Mouse (Mus musculus): ENCODE measurements around the gene Rnf145. TPM values are rescaled to one million over a fixed set of nuclear protein-coding genes. Genes with fewer than 3 reads are reported as not detected.

The Rnf145 gene
- polyA plus RNA-seq, 2 experiments, result 84.5 to 92.1 TPM

GRCm38 (mm10) chr11:44517561-44518280 is 1.0 kb upstream of the Rnf145 start:
- H3K27me3 ChIP-seq (ENCODE audit: control insufficient read depth, insufficient read depth, low read length), result no peaks in the 10 kb centered on the region
- H3K4me3 ChIP-seq (replicated peaks; ENCODE audit: low read length), result peak overlapping the region; percentile 98; the same call in 1 of the 2 replicates
- no peak for ATAC-seq (ENCODE audit: low FRiP score, low read depth)

DNA sequence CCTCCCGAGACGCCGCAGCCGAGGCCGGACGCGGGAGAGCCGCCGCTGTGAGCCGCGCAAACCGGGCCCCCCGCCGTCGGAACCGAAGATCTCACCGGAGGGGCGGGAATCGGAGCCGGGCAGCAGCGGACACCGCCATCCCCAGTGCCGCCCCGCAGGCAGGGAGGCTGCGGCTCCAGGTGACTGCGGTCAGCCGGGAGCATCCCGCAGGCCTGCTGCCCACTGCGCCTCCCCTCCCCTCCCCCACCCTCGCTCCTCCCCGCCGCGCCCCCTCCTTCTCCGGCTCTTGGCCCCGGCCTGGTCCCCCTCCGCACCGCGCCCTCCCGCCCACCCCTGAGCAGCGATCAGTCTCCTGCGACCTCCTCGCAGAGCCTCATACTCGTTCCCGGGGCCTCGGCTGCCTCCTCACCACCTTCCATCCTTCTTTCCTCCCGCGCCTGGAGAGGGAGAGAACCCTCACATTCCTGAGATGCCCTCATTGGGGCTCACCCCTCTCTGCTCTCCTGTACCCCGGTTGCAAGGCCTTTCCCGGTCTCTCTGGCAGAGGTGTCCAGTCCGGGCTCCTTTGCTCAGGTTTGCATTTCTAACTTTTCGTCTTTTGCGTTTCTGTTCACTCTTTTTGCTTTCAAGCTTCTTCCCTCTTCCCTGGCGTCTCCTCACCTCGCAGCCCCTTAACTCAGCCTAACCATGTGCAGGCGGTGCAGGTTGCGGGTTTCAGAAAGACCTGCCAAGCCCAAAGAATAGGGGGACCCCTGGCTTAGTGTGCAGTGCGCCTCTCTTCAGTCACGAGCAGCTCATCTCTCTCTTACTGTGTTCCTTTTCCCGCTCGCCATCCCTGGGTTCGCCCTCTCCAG is 559 bp downstream of the Rnf145 start:
- H3K27ac ChIP-seq (replicated peaks; ENCODE audit: low read depth, low read length), result peak overlapping the region; percentile 87
- H3K9ac ChIP-seq (ENCODE audit: low read depth, low read length, severe bottlenecking), result peak overlapping the region; percentile 89
- 0 out of 2 replicates have a peak, but pooled peaks cover 3% of the 10 kb centered on the region for H3K36me3 ChIP-seq (ENCODE audit: control insufficient read depth, insufficient read depth, low read length)
- no peak for DNase-seq (ENCODE audit: low spot score)
- WGBS, result under 1% methylated on average over 37 of the region's 61 CpGs
- no peak for TF ChIP-seq POLR2A (IDR thresholded peaks at IDR 0.05; ENCODE audit: borderline replicate concordance, extremely low read depth, insufficient read depth, insufficient read length)
- H3K4me1 ChIP-seq (ENCODE audit: control insufficient read depth, insufficient read depth, low read length), result 0 out of 2 replicates have a peak, but pooled peaks cover 9% of the 10 kb centered on the region
- ATAC-seq (ENCODE audit: low FRiP score, low read depth), result peak; percentile 67
- H3K9me3 ChIP-seq (ENCODE audit: control insufficient read depth, low read length), result no peaks in the 10 kb centered on the region
- H3K27me3 ChIP-seq (ENCODE audit: control insufficient read depth, insufficient read depth, low read length), result no peaks in the 10 kb centered on the region
- H3K4me3 ChIP-seq (replicated peaks; ENCODE audit: low read length), result peak overlapping the region; percentile 98
- peak overlapping the region; percentile 85 for H3K4me2 ChIP-seq (replicated peaks; ENCODE audit: low read depth, low read length, severe bottlenecking)

More at GRCm38 (mm10) chr11:44517561-44518280, 1.0 kb upstream of the Rnf145 start:
- H3K9me3 ChIP-seq (ENCODE audit: control insufficient read depth, low read length), result no peaks in the 10 kb centered on the region
- H3K4me1 ChIP-seq (ENCODE audit: control insufficient read depth, insufficient read depth, low read length), result 0 out of 2 replicates have a peak, but pooled peaks cover 9% of the 10 kb centered on the region
- H3K9ac ChIP-seq (ENCODE audit: low read depth, low read length, severe bottlenecking), result no peak overlapping the region
- DNase-seq (ENCODE audit: low spot score), result no peak
- H3K36me3 ChIP-seq (ENCODE audit: control insufficient read depth, insufficient read depth, low read length), result no peaks in the 10 kb centered on the region
- WGBS, result 48% methylated on average over 6 of the region's 6 CpGs
- H3K4me2 ChIP-seq (replicated peaks; ENCODE audit: low read depth, low read length, severe bottlenecking), result peak overlapping the region; percentile 85
- H3K27ac ChIP-seq (replicated peaks; ENCODE audit: low read depth, low read length), result no peak overlapping the region
- TF ChIP-seq POLR2A (IDR thresholded peaks at IDR 0.05; ENCODE audit: borderline replicate concordance, extremely low read depth, insufficient read depth, insufficient read length), result no peak

GRCm38 (mm10) chr11:44519950-44520761 is 1.4 kb downstream of the Rnf145 start:
- H3K27ac ChIP-seq (replicated peaks; ENCODE audit: low read depth, low read length), result peak overlapping the region; percentile 87
- peak; percentile 61 for DNase-seq (ENCODE audit: low spot score)

DNA sequence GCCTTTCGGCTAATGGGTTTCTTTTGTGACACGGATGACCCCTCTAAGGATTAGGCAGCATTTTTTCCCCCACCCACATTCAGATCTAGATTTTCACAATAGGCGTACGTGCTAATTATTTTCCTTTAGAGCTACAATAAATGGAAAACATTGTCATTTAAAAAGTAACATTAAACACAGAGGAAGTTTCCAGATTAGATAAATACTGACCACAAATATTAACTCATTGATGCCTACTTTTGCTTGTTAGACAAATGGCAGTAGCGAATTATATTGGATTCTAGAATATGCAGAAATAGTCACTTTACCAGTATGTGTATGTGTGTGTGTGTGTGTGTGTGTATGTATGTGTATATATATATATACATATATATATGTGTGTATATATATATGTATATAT is 3.8 kb downstream of the Rnf145 start:
- no peak for TF ChIP-seq POLR2A (IDR thresholded peaks at IDR 0.05; ENCODE audit: borderline replicate concordance, extremely low read depth, insufficient read depth, insufficient read length)
- DNase-seq (ENCODE audit: low spot score), result no peak
- Histone ChIP-seq H3K27me3 (ENCODE audit: control insufficient read depth, insufficient read depth, low read length) (no peaks in the 10 kb centered on the region), H3K4me3 (replicated peaks; ENCODE audit: low read length) (no peak overlapping the region), H3K36me3 (ENCODE audit: control insufficient read depth, insufficient read depth, low read length) (peaks cover 29% of the 10 kb centered on the region), H3K9me3 (ENCODE audit: control insufficient read depth, low read length) (no peaks in the 10 kb centered on the region), H3K9ac (ENCODE audit: low read depth, low read length, severe bottlenecking) (no peak overlapping the region), H3K27ac (replicated peaks; ENCODE audit: low read depth, low read length) (no peak overlapping the region), H3K4me2 (replicated peaks; ENCODE audit: low read depth, low read length, severe bottlenecking) (no peak overlapping the region), H3K4me1 (ENCODE audit: control insufficient read depth, insufficient read depth, low read length) (0 out of 2 replicates have a peak, but pooled peaks cover 9% of the 10 kb centered on the region)
- ATAC-seq (ENCODE audit: low FRiP score, low read depth), result no peak
- WGBS, result 89% methylated on average over 5 of the region's 5 CpGs

More at GRCm38 (mm10) chr11:44519950-44520761, 1.4 kb downstream of the Rnf145 start:
- no peaks in the 10 kb centered on the region for H3K27me3 ChIP-seq (ENCODE audit: control insufficient read depth, insufficient read depth, low read length)
- peak; percentile 61; the same call in 1 of the 2 replicates for TF ChIP-seq POLR2A (IDR thresholded peaks at IDR 0.05; ENCODE audit: borderline replicate concordance, extremely low read depth, insufficient read depth, insufficient read length)
- peak overlapping the region; percentile 89 for H3K9ac ChIP-seq (ENCODE audit: low read depth, low read length, severe bottlenecking)
- 0 out of 2 replicates have a peak, but pooled peaks cover 9% of the 10 kb centered on the region for H3K4me1 ChIP-seq (ENCODE audit: control insufficient read depth, insufficient read depth, low read length)
- H3K9me3 ChIP-seq (ENCODE audit: control insufficient read depth, low read length), result no peaks in the 10 kb centered on the region
- H3K4me3 ChIP-seq (replicated peaks; ENCODE audit: low read length), result peak overlapping the region; percentile 98
- ATAC-seq (ENCODE audit: low FRiP score, low read depth), result peak; percentile 83
- peaks cover 9% of the 10 kb centered on the region for H3K36me3 ChIP-seq (ENCODE audit: control insufficient read depth, insufficient read depth, low read length)
- WGBS, result under 1% methylated on average over 28 of the region's 28 CpGs
- peak overlapping the region; percentile 85 for H3K4me2 ChIP-seq (replicated peaks; ENCODE audit: low read depth, low read length, severe bottlenecking)

Data from limb, embryonic 14.5 days (tissue).